In the genomic region with DNA sequence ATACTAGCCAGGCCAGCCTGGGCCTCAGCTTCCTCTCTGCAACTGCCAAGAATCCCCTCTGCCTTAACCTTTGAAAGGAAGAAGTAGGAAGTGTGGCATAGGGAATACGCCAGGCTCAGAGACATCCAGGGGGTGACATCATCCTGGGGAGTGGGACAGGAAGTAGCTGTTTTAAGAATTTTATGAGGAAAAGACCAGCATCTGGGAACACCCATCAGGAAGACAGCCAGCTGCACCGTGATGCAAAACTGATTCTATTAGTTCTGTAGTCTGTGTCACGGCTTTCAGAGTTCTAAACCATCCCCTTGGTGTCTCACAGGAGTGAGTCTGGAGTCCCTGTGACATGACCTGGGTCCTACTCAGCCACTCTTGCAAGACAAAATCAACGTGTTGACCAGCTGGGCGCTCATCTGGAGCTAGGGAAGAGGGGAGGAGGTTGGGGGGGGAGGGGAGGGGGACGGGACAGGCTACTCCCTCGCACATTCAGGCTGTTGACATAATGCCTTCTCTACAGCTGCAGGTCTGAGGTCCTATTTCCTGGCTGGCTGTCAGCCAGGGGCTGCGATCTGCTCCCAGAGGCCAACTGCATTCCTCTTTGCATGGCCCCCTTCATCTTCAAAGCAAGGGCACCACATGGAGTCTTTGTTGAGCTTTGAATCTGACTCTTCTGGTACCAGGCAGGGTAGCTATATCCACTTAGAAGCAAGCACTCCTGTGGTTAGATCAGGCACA, we compare ENCODE assay signal across 10 mouse cellular contexts. TPM values are rescaled to one million over a fixed set of nuclear protein-coding genes. Genes with fewer than 3 reads are reported as not detected.
DNase-seq lines count a peak whose midpoint lies in the region; ATAC-seq and TF ChIP-seq lines count a peak whose summit lies in the region.
"Had no signal": no experiment of that assay in that cellular context is flagged by ENCODE, and none has a peak within 500 bp of the region (broad histone marks: within the 10 kb centered on the region; RNA-seq: fewer than 3 reads in every experiment).

No protein-coding gene starts in this region.

- no peak overlapping the region for H3K9ac ChIP-seq in liver, embryonic 12.5 days
- H3K9ac ChIP-seq: hindbrain, embryonic 15.5 days had no signal

- no peaks in the 10 kb centered on the region for H3K36me3 ChIP-seq in liver, embryonic 12.5 days
- H3K36me3 ChIP-seq: hindbrain, embryonic 15.5 days had no signal

- no peaks in the 10 kb centered on the region for H3K9me3 ChIP-seq in liver, embryonic 12.5 days (replicated peaks)
- H3K9me3 ChIP-seq: hindbrain, embryonic 15.5 days had no signal

- no peak overlapping the region for H3K4me2 ChIP-seq in liver, embryonic 12.5 days
- H3K4me2 ChIP-seq: hindbrain, embryonic 15.5 days had no signal

- H3K4me1 ChIP-seq in liver, embryonic 12.5 days, result peaks cover 12% of the 10 kb centered on the region

- H3K27ac ChIP-seq in liver, embryonic 12.5 days, result peak overlapping the region; percentile 37; the same call in 1 of the 2 replicates
- H3K27ac ChIP-seq: hindbrain, embryonic 15.5 days had no signal

- peak; percentile 34 for DNase-seq in gastrocnemius, postnatal 10 days
- no peak for DNase-seq in gastrocnemius, postnatal 36 days
- peak; percentile 54 for DNase-seq in brain, embryonic 14.5 days (ENCODE audit: low read depth)
- DNase-seq in heart, postnatal 10 days, result peak; percentile 73 to 74
- no peak for DNase-seq in layer of hippocampus, adult 11-12 months (ENCODE audit: low spot score)
- DNase-seq in spleen, postnatal 4 days (ENCODE audit: low spot score in 2 of 2), result no peak
- no peak for DNase-seq in thymus, adult 18-20 months

- 18% methylated on average over 8 of the region's 8 CpGs for WGBS in liver, embryonic 12.5 days (ENCODE audit: insufficient replicate concordance)

- H3K4me3 ChIP-seq in liver, embryonic 12.5 days, result no peak overlapping the region
- H3K4me3 ChIP-seq: hindbrain, embryonic 15.5 days had no signal

- no peak for TF ChIP-seq CTCF in brain, embryonic 14.5 days (IDR thresholded peaks at IDR 0.05; ENCODE audit: borderline replicate concordance, extremely low read depth, insufficient read depth, insufficient read length)

- TF ChIP-seq POLR2A in brain, embryonic 14.5 days (IDR thresholded peaks at IDR 0.05; ENCODE audit: borderline replicate concordance, extremely low read depth, insufficient read depth, insufficient read length, poor library complexity, severe bottlenecking), result no peak

- H3K27me3 ChIP-seq in liver, embryonic 12.5 days (replicated peaks), result no peaks in the 10 kb centered on the region
- H3K27me3 ChIP-seq: hindbrain, embryonic 15.5 days had no signal

- intact Hi-C loops in gastrocnemius, postnatal 36 days (cut with DNase I), result no loop called here
- intact Hi-C loops in heart, postnatal 10 days (cut with DNase I), result no loop called here

- 0 out of 2 replicates have a peak, but pooled peaks have one; percentile 15 for ATAC-seq in liver, embryonic 12.5 days

RNA-seq across cellular contexts. Expression of a gene that starts 15.5 kb away (rescaled TPM):
- total RNA-seq in gastrocnemius, postnatal 10 days (2021), result under 1 TPM in 1 of 2 experiments, not detected in 1; 0.31 TPM
- total RNA-seq in gastrocnemius, postnatal 36 days (2021), result not detected
- 0.21 and 0.37 TPM in 2 replicates for polyA plus RNA-seq in brain, embryonic 14.5 days (2012; rRNA removed)
- under 1 TPM; 0.24 to 0.47 TPM for total RNA-seq in heart, postnatal 10 days (2021)
- 0.15 TPM in 1 of 2 replicates, not detected in the other for polyA plus RNA-seq in liver, embryonic 12.5 days (2016; fragmentation: Nextera tagmentation; extraction: Ambion mirVana)
- total RNA-seq: neutrophil, adult 5-6 weeks had no signal

RNA-seq across cellular contexts. Expression of a gene that starts 46.4 kb away (rescaled TPM):
- total RNA-seq in gastrocnemius, postnatal 10 days (2021), result under 1 TPM; 0.14 to 0.20 TPM
- not detected for total RNA-seq in gastrocnemius, postnatal 36 days (2021)
- polyA plus RNA-seq in brain, embryonic 14.5 days (2012; rRNA removed), result 0.06 and 0.10 TPM in 2 replicates
- total RNA-seq in heart, postnatal 10 days (2021), result under 1 TPM; 0.27 to 0.31 TPM
- not detected in 2 replicates for polyA plus RNA-seq in liver, embryonic 12.5 days (2016; fragmentation: Nextera tagmentation; extraction: Ambion mirVana)
- polyA plus RNA-seq: hindbrain, embryonic 15.5 days had no signal

Comparison
In these comparisons a context has a peak if more than half of its experiments do, and no peak if none do; other contexts are left out.
1. DNase-seq: peak in gastrocnemius, postnatal 10 days (single experiment), brain, embryonic 14.5 days (single experiment) and heart, postnatal 10 days (2 of 2); none in gastrocnemius, postnatal 36 days (0 of 2), layer of hippocampus, adult 11-12 months (single experiment), spleen, postnatal 4 days (0 of 2) and thymus, adult 18-20 months (0 of 2).